Mouse (Mus musculus): Measurements from ENCODE around the gene St6galnac6. TPM values are rescaled to one million over a fixed set of nuclear protein-coding genes. Genes with fewer than 3 reads are reported as not detected.

Gene St6galnac6
- polyA plus RNA-seq, 1 experiment from 2014 or later: 7.4 TPM

GRCm38 (mm10) chr2:32578146-32579046 is 21.1 kb upstream of the St6galnac6 start:
- H3K9ac ChIP-seq (replicated peaks; ENCODE audit: low read depth, low read length): no peak overlapping the region
- H3K4me2 ChIP-seq (replicated peaks; ENCODE audit: low read depth, low read length): no peak overlapping the region
- WGBS: 36% methylated on average over 26 of the region's 30 CpGs
- no peak for ATAC-seq (ENCODE audit: insufficient number of reproducible peaks, insufficient read depth, low FRiP score, low read depth)
- H3K27me3 ChIP-seq (ENCODE audit: control insufficient read depth, insufficient read depth, low read length): 0 out of 2 replicates have a peak, but pooled peaks cover 4% of the 10 kb centered on the region
- peaks cover 4% of the 10 kb centered on the region; the same call in 1 of the 2 replicates for H3K4me1 ChIP-seq (ENCODE audit: control insufficient read depth, insufficient read depth, low read length)
- no peak overlapping the region for H3K27ac ChIP-seq (ENCODE audit: low read length)
- H3K4me3 ChIP-seq (ENCODE audit: low read depth, low read length): no peak overlapping the region
- H3K9me3 ChIP-seq (ENCODE audit: control insufficient read depth, low read depth, low read length): no peaks in the 10 kb centered on the region
- H3K36me3 ChIP-seq (ENCODE audit: control insufficient read depth, insufficient read depth, low read length): no peaks in the 10 kb centered on the region

- 0 out of 2 replicates have a peak overlapping the region, but pooled peaks have one; percentile 1 for H3K4me3 ChIP-seq (ENCODE audit: low read depth, low read length)
- H3K9ac ChIP-seq (replicated peaks; ENCODE audit: low read depth, low read length): no peak overlapping the region
- H3K4me2 ChIP-seq (replicated peaks; ENCODE audit: low read depth, low read length): peak overlapping the region; percentile 22
- 0 out of 2 replicates have a peak, but pooled peaks cover 4% of the 10 kb centered on the region for H3K27me3 ChIP-seq (ENCODE audit: control insufficient read depth, insufficient read depth, low read length)
- H3K4me1 ChIP-seq (ENCODE audit: control insufficient read depth, insufficient read depth, low read length): peaks cover 3% of the 10 kb centered on the region; the same call in 1 of the 2 replicates
- H3K27ac ChIP-seq (ENCODE audit: low read length): no peak overlapping the region
- WGBS: 37% methylated on average over 19 of the region's 19 CpGs
- H3K9me3 ChIP-seq (ENCODE audit: control insufficient read depth, low read depth, low read length): no peaks in the 10 kb centered on the region
- H3K36me3 ChIP-seq (ENCODE audit: control insufficient read depth, insufficient read depth, low read length): no peaks in the 10 kb centered on the region
- no peak for ATAC-seq (ENCODE audit: insufficient number of reproducible peaks, insufficient read depth, low FRiP score, low read depth)
Observed at GRCm38 (mm10) chr2:32581450-32582095, 17.9 kb upstream of the St6galnac6 start.

GRCm38 (mm10) chr2:32582830-32583799 is 16.4 kb upstream of the St6galnac6 start:
- H3K4me2 ChIP-seq (replicated peaks; ENCODE audit: low read depth, low read length): peak overlapping the region; percentile 40
- peak; percentile 67; the same call in 1 of the 2 replicates for ATAC-seq (ENCODE audit: insufficient number of reproducible peaks, insufficient read depth, low FRiP score, low read depth)
- no peak overlapping the region for H3K9ac ChIP-seq (replicated peaks; ENCODE audit: low read depth, low read length)

GRCm38 (mm10) chr2:32585149-32585714 is 14.3 kb upstream of the St6galnac6 start:
- no peak overlapping the region for H3K27ac ChIP-seq (ENCODE audit: low read length)
- no peak for ATAC-seq (ENCODE audit: insufficient number of reproducible peaks, insufficient read depth, low FRiP score, low read depth)
- H3K4me1 ChIP-seq (ENCODE audit: control insufficient read depth, insufficient read depth, low read length): peaks cover 16% of the 10 kb centered on the region; the same call in 1 of the 2 replicates
- H3K4me3 ChIP-seq (ENCODE audit: low read depth, low read length): no peak overlapping the region
- no peaks in the 10 kb centered on the region; the same call in 1 of the 2 replicates for H3K36me3 ChIP-seq (ENCODE audit: control insufficient read depth, insufficient read depth, low read length)
- WGBS: 82% methylated on average over 7 of the region's 7 CpGs
- H3K27me3 ChIP-seq (ENCODE audit: control insufficient read depth, insufficient read depth, low read length): no peaks in the 10 kb centered on the region
- no peak overlapping the region for H3K4me2 ChIP-seq (replicated peaks; ENCODE audit: low read depth, low read length)
- H3K9ac ChIP-seq (replicated peaks; ENCODE audit: low read depth, low read length): no peak overlapping the region
- no peaks in the 10 kb centered on the region for H3K9me3 ChIP-seq (ENCODE audit: control insufficient read depth, low read depth, low read length)

More at GRCm38 (mm10) chr2:32582830-32583799, 16.4 kb upstream of the St6galnac6 start:
- Histone ChIP-seq H3K27ac (ENCODE audit: low read length) (no peak overlapping the region), H3K27me3 (ENCODE audit: control insufficient read depth, insufficient read depth, low read length) (0 out of 2 replicates have a peak, but pooled peaks cover 4% of the 10 kb centered on the region), H3K4me3 (ENCODE audit: low read depth, low read length) (peak overlapping the region; percentile 5; the same call in 1 of the 2 replicates), H3K36me3 (ENCODE audit: control insufficient read depth, insufficient read depth, low read length) (no peaks in the 10 kb centered on the region), H3K4me1 (ENCODE audit: control insufficient read depth, insufficient read depth, low read length) (peaks cover 13% of the 10 kb centered on the region; the same call in 1 of the 2 replicates), H3K9me3 (ENCODE audit: control insufficient read depth, low read depth, low read length) (no peaks in the 10 kb centered on the region)
- WGBS: 13% methylated on average over 37 of the region's 37 CpGs

GRCm38 (mm10) chr2:32586871-32587351 is 12.6 kb upstream of the St6galnac6 start, which contains the start of gene St6galnac4:
Gene St6galnac4, plus strand, starts transcription at chr2:32587095.
- H3K9me3 ChIP-seq (ENCODE audit: control insufficient read depth, low read depth, low read length): no peaks in the 10 kb centered on the region
- no peaks in the 10 kb centered on the region for H3K27me3 ChIP-seq (ENCODE audit: control insufficient read depth, insufficient read depth, low read length)
- no peaks in the 10 kb centered on the region; the same call in 1 of the 2 replicates for H3K36me3 ChIP-seq (ENCODE audit: control insufficient read depth, insufficient read depth, low read length)
- peak within 1 kb of the TSS; percentile 72 for H3K4me2 ChIP-seq (replicated peaks; ENCODE audit: low read depth, low read length)
- H3K9ac ChIP-seq (replicated peaks; ENCODE audit: low read depth, low read length): peak within 1 kb of the TSS; percentile 40
- H3K4me1 ChIP-seq (ENCODE audit: control insufficient read depth, insufficient read depth, low read length): peaks cover 16% of the 10 kb centered on the region; the same call in 1 of the 2 replicates
- H3K4me3 ChIP-seq (ENCODE audit: low read depth, low read length): peak within 1 kb of the TSS; percentile 46
- ATAC-seq (ENCODE audit: insufficient number of reproducible peaks, insufficient read depth, low FRiP score, low read depth): peak; percentile 90
- H3K27ac ChIP-seq (ENCODE audit: low read length): peak within 1 kb of the TSS; percentile 64
- WGBS: under 1% methylated on average over 38 of the region's 38 CpGs

- H3K4me2 ChIP-seq (replicated peaks; ENCODE audit: low read depth, low read length): peak overlapping the region; percentile 72
- H3K9ac ChIP-seq (replicated peaks; ENCODE audit: low read depth, low read length): peak overlapping the region; percentile 40
- H3K27ac ChIP-seq (ENCODE audit: low read length): no peak overlapping the region; the same call in 1 of the 2 replicates
- H3K27me3 ChIP-seq (ENCODE audit: control insufficient read depth, insufficient read depth, low read length): no peaks in the 10 kb centered on the region
- peaks cover 16% of the 10 kb centered on the region; the same call in 1 of the 2 replicates for H3K4me1 ChIP-seq (ENCODE audit: control insufficient read depth, insufficient read depth, low read length)
- H3K4me3 ChIP-seq (ENCODE audit: low read depth, low read length): peak overlapping the region; percentile 46
- ATAC-seq (ENCODE audit: insufficient number of reproducible peaks, insufficient read depth, low FRiP score, low read depth): no peak
- WGBS: 27% methylated on average over 9 of the region's 9 CpGs
- H3K9me3 ChIP-seq (ENCODE audit: control insufficient read depth, low read depth, low read length): no peaks in the 10 kb centered on the region
- no peaks in the 10 kb centered on the region; the same call in 1 of the 2 replicates for H3K36me3 ChIP-seq (ENCODE audit: control insufficient read depth, insufficient read depth, low read length)
Observed at GRCm38 (mm10) chr2:32587731-32588321, 11.7 kb upstream of the St6galnac6 start.

GRCm38 (mm10) chr2:32589213-32589795 is 10.2 kb upstream of the St6galnac6 start:
- Histone ChIP-seq H3K4me1 (ENCODE audit: control insufficient read depth, insufficient read depth, low read length) (peaks cover 16% of the 10 kb centered on the region; the same call in 1 of the 2 replicates), H3K9me3 (ENCODE audit: control insufficient read depth, low read depth, low read length) (no peaks in the 10 kb centered on the region), H3K4me3 (ENCODE audit: low read depth, low read length) (no peak overlapping the region), H3K27me3 (ENCODE audit: control insufficient read depth, insufficient read depth, low read length) (no peaks in the 10 kb centered on the region), H3K4me2 (replicated peaks; ENCODE audit: low read depth, low read length) (no peak overlapping the region), H3K9ac (replicated peaks; ENCODE audit: low read depth, low read length) (no peak overlapping the region), H3K36me3 (ENCODE audit: control insufficient read depth, insufficient read depth, low read length) (peaks cover 3% of the 10 kb centered on the region; the same call in 1 of the 2 replicates), H3K27ac (ENCODE audit: low read length) (no peak overlapping the region)
- no peak for ATAC-seq (ENCODE audit: insufficient number of reproducible peaks, insufficient read depth, low FRiP score, low read depth)
- WGBS: 78% methylated on average over 11 of the region's 11 CpGs
